Mouse (Mus musculus): ENCODE measurements around the gene Nit1.

The Nit1 gene

GRCm38 (mm10) chr1:171293351-171293750 is 52.1 kb downstream of the Nit1 start:
- WGBS = 52% methylated on average over 3 of the region's 3 CpGs

- 62% methylated on average over 4 of the region's 4 CpGs for WGBS
These were observed 57.1 kb downstream of the Nit1 start for GRCm38 (mm10) chr1:171288328-171288727.
